Mouse (Mus musculus) megakaryocyte, embryonic 14.5 days (primary cell): ENCODE measurements around the gene Nlgn1.

Experiments
- FLI1 ChIP-seq: IDR thresholded peaks from 2 replicates; pipeline ENCODE4 v1.6.1; 2012; ENCODE audit warnings: low read length, inconsistent platforms, mixed read lengths
- GATA1 ChIP-seq: IDR thresholded peaks from 3 replicates; pipeline ENCODE4 v1.6.1; 2012; ENCODE audit warnings: mixed read lengths, low read length, inconsistent platforms, borderline replicate concordance

- no peak for TF ChIP-seq GATA1
- no peak for TF ChIP-seq FLI1
Observed at GRCm38 (mm10) chr3:26095551-26095950, 236.7 kb downstream of the Nlgn1 start.
